Mouse (Mus musculus) intestine, embryonic 14.5 days (tissue): ENCODE measurements around the gene Arsg. TPM values are rescaled to one million over a fixed set of nuclear protein-coding genes. Genes with fewer than 3 reads are reported as not detected.

Experiments
- ATAC-seq: fragments of 200-750 bp; cut with Nextera tagmentation; replicated peaks from 2 replicates; pipeline ENCODE4 v1.8.0; 2017; ENCODE audit warnings: low read depth, moderate number of reproducible peaks, moderate TSS enrichment, moderate library complexity; ENCODE audit not compliant: low FRiP score, low TSS enrichment
- DNase-seq: peaks from one replicate; pipeline ENCODE4 v3.0.0-alpha.2; 2018; ENCODE audit warnings: low spot score
- H3K27ac ChIP-seq: fragments of 300-500 bp; sonication (generic); 2 replicates; pipeline ENCODE4 v1.5.1; 2014; ENCODE audit warnings: low read depth, mild to moderate bottlenecking, control low read depth
- H3K27me3 ChIP-seq: fragments of 300-500 bp; sonication (generic); replicated peaks from 2 replicates; pipeline ENCODE4 v1.6.1; 2014; ENCODE audit warnings: low read length, control low read depth; ENCODE audit not compliant: control insufficient read depth, insufficient read depth
- H3K36me3 ChIP-seq: fragments of 300-500 bp; sonication (generic); 2 replicates; pipeline ENCODE4 v1.6.1; 2014; ENCODE audit warnings: low read length, control low read depth; ENCODE audit not compliant: control insufficient read depth, insufficient read depth
- H3K4me1 ChIP-seq: fragments of 300-500 bp; sonication (generic); replicated peaks from 2 replicates; pipeline ENCODE4 v1.6.1; 2014; ENCODE audit warnings: low read length, control low read depth, mixed read lengths; ENCODE audit not compliant: control insufficient read depth, insufficient read depth
- H3K4me2 ChIP-seq: fragments of 300-500 bp; sonication (generic); 2 replicates; pipeline ENCODE4 v1.6.1; 2014; ENCODE audit warnings: low read length
- H3K4me3 ChIP-seq: fragments of 300-500 bp; sonication (generic); 2 replicates; pipeline ENCODE4 v1.5.1; 2014; ENCODE audit warnings: low read depth, low read length, control low read depth, mixed read lengths
- H3K9ac ChIP-seq: fragments of 300-500 bp; sonication (generic); 2 replicates; pipeline ENCODE4 v1.6.1; 2014; ENCODE audit warnings: mild to moderate bottlenecking, low read length
- H3K9me3 ChIP-seq: fragments of 300-500 bp; sonication (generic); 2 replicates; pipeline ENCODE4 v1.6.1; 2016; ENCODE audit warnings: low read length, control low read depth; ENCODE audit not compliant: control insufficient read depth
- WGBS: fragments of 180-500 bp; shearing (Covaris S2); extraction: QIAGEN DNeasy Blood & Tissue Kit; methylation state at CpG from one replicate; pipeline ENCODE4 v1.1.7; 2014; 5-methylcytosine and 5-hydroxymethylcytosine counted together
- polyA plus RNA-seq: library from polyadenylated mRNA; unstranded; fragments of >200 nt; fragmentation: Nextera tagmentation; extraction: Ambion mirVana; gene quantifications from 2 replicates; pipeline ENCODE4 v1.2.1, GENCODE M21; 2014

The Arsg gene
- polyA plus RNA-seq, 1 experiment from 2014 or later = 2.8 TPM

DNA sequence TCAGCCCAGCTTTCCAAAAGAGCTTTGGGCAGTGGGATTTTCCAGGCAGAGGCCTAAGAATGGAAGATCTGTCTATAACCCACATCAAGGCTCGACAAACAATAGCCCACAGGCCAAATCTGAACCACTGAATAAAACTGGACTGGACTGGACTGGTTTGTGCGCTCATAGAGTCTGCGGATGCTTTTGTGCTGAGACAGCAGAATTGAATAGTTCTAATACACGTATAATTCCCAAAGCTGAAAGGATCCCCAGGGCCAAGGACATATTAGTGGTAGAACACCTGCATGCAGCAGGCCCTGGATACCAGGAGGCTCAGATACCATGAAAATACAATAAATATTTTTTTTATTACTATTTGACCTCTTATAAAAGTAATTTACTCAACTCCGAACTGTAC is 16.9 kb upstream of the Arsg start:
- H3K4me3 ChIP-seq = no peak overlapping the region
- H3K9me3 ChIP-seq = no peaks in the 10 kb centered on the region
- no peak for ATAC-seq
- H3K36me3 ChIP-seq = peaks cover 9% of the 10 kb centered on the region; the same call in 1 of the 2 replicates
- no peak for DNase-seq
- no peaks in the 10 kb centered on the region for H3K27me3 ChIP-seq
- no peaks in the 10 kb centered on the region for H3K4me1 ChIP-seq
- WGBS = 89% methylated on average over 5 of the region's 5 CpGs
- no peak overlapping the region for H3K4me2 ChIP-seq
- no peak overlapping the region for H3K9ac ChIP-seq
- H3K27ac ChIP-seq = no peak overlapping the region

DNA sequence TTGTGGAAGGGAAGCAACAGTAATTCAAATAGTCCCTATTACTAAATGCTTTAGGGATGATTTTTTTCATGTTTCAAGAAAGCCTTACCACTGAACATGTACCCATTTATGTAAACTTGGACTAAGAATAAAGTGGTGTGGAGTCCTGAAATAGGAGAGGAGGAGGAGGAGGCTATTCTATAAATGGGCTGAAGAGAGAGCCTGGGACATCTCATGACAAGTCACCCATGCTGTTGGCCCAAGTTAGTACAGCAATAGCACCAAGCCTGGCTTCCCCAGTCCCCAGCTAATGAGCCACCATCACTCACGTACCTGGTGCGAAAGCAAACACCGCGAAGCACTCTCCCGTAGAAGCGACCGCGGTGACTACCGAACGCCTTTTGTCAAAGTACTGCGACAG is 15.0 kb upstream of the Arsg start:
- Histone ChIP-seq H3K4me2 (no peak overlapping the region), H3K9me3 (no peaks in the 10 kb centered on the region), H3K36me3 (peaks cover under 1% of the 10 kb centered on the region; the same call in 1 of the 2 replicates), H3K27ac (no peak overlapping the region), H3K27me3 (no peaks in the 10 kb centered on the region), H3K4me3 (no peak overlapping the region), H3K4me1 (no peaks in the 10 kb centered on the region), H3K9ac (no peak overlapping the region)
- DNase-seq (no peak), ATAC-seq (no peak)
- 92% methylated on average over 11 of the region's 11 CpGs for WGBS

DNA sequence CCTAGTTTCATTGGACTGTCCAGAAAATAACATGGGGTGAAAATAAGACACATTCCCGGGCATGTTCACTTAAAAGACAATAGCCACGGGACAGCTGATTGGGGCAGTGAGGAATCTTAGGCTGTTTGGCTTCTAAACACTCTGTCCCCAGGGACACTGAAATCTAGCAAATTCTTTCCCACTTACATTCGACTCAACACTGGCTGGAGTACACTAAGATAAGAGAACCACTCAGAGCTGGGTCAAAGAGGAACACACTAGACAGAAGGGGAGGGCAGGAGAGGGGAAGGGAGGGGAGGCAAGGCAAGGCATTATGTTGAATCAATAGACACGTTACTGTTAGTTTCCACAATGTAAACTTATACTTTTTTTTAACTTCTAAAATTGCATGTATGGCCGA is 12.6 kb upstream of the Arsg start:
- DNase-seq (no peak), ATAC-seq (no peak)
- no peaks in the 10 kb centered on the region for H3K27me3 ChIP-seq
- H3K4me3 ChIP-seq = no peak overlapping the region
- 68% methylated on average over 5 of the region's 5 CpGs for WGBS
- no peak overlapping the region for H3K4me2 ChIP-seq
- H3K4me1 ChIP-seq = no peaks in the 10 kb centered on the region
- H3K36me3 ChIP-seq = no peaks in the 10 kb centered on the region
- no peaks in the 10 kb centered on the region for H3K9me3 ChIP-seq
- no peak overlapping the region for H3K27ac ChIP-seq
- no peak overlapping the region for H3K9ac ChIP-seq

DNA sequence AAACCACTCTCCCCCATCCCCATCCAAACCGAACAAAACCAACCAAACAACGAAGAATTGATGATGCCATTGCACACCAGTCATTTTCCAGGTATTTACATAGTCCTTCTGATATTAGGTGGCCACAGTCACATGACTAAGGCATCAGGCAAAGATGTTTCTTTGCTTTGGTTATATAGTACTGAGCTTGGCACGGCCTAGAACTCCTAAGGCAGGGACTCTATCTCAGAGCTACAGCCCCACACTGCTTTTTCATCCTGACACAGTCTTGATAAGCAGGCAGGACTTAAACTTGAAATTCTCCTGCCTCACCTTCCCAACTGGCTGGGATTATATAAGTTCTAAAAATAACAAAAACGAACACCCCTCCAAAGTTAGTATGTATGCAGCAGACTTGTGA is 8.1 kb upstream of the Arsg start:
- H3K27ac ChIP-seq = no peak overlapping the region
- no peak for ATAC-seq
- no peak overlapping the region for H3K4me3 ChIP-seq
- H3K36me3 ChIP-seq = no peaks in the 10 kb centered on the region
- H3K9ac ChIP-seq = no peak overlapping the region
- H3K27me3 ChIP-seq = no peaks in the 10 kb centered on the region
- WGBS = 90% methylated on average over 4 of the region's 4 CpGs
- no peak for DNase-seq
- no peak overlapping the region for H3K4me2 ChIP-seq
- no peaks in the 10 kb centered on the region for H3K4me1 ChIP-seq
- no peaks in the 10 kb centered on the region for H3K9me3 ChIP-seq

- no peak overlapping the region for H3K9ac ChIP-seq
- 61% methylated on average over 8 of the region's 8 CpGs for WGBS
- no peaks in the 10 kb centered on the region for H3K9me3 ChIP-seq
- no peak overlapping the region for H3K4me2 ChIP-seq
- no peak overlapping the region for H3K27ac ChIP-seq
- H3K4me1 ChIP-seq = no peaks in the 10 kb centered on the region; the same call in 1 of the 2 replicates
- peaks cover 9% of the 10 kb centered on the region; the same call in 1 of the 2 replicates for H3K27me3 ChIP-seq
- no peak overlapping the region for H3K4me3 ChIP-seq
- H3K36me3 ChIP-seq = no peaks in the 10 kb centered on the region
- DNase-seq (no peak), ATAC-seq (no peak)
Measured at GRCm38 (mm10) chr11:109466987-109467386, 6.2 kb upstream of the Arsg start.

DNA sequence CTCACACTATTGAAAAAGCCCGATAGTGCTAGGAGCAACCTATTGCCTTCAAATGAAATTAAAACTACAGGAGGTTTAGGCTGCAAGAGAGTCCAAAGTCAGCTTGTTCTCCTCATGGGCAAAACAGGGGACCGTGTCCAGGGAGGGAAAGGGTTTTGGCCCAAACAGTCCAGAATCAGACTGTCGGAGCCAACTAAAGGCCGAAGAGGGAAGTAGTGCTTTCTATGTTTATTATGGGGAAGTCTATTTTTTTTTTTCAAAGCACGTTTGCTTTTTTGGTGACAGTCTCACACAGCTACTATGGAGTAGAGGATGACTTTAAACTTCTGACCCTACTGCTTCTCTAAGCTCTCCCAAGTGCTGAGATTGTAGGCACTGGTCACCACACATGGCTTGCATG is 5.0 kb upstream of the Arsg start:
- no peak for DNase-seq
- 77% methylated on average over 5 of the region's 5 CpGs for WGBS

DNA sequence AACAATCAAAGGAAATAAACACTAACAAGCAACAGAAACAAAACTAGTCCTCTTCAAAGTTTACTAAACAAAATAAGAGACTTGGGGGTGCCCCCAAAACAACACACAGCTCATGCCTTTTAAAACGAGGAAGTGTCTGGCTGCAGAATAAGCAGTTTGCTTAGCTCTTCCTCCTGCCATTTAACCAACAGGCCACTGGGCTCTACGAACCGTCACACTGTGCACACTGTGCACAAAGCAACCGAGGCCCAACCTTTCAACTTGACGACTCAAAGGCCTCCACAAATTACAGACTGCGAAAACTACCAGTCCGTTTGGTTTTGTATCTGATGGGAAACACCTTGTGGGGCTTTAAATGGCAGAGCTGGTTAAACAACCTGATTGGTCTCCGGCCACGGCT is 3.0 kb upstream of the Arsg start:
- no peak for DNase-seq
- H3K9me3 ChIP-seq = no peaks in the 10 kb centered on the region
- no peaks in the 10 kb centered on the region for H3K36me3 ChIP-seq
- 65% methylated on average over 9 of the region's 9 CpGs for WGBS
- H3K4me2 ChIP-seq = no peak overlapping the region
- H3K27ac ChIP-seq = no peak overlapping the region
- H3K9ac ChIP-seq = no peak overlapping the region
- H3K4me1 ChIP-seq = no peaks in the 10 kb centered on the region; the same call in 1 of the 2 replicates
- H3K27me3 ChIP-seq = peaks cover 10% of the 10 kb centered on the region; the same call in 1 of the 2 replicates
- ATAC-seq = no peak
- H3K4me3 ChIP-seq = no peak overlapping the region

More for the DNA sequence above, 5.0 kb upstream of the Arsg start:
- no peaks in the 10 kb centered on the region for H3K36me3 ChIP-seq
- ATAC-seq = no peak
- no peak overlapping the region for H3K4me3 ChIP-seq
- no peak overlapping the region for H3K27ac ChIP-seq
- peaks cover 10% of the 10 kb centered on the region; the same call in 1 of the 2 replicates for H3K27me3 ChIP-seq
- H3K9me3 ChIP-seq = no peaks in the 10 kb centered on the region
- no peaks in the 10 kb centered on the region; the same call in 1 of the 2 replicates for H3K4me1 ChIP-seq
- no peak overlapping the region for H3K9ac ChIP-seq
- no peak overlapping the region for H3K4me2 ChIP-seq

- Histone ChIP-seq H3K27me3 (peaks cover 10% of the 10 kb centered on the region; the same call in 1 of the 2 replicates), H3K4me3 (peak overlapping the region; percentile 57; the same call in 1 of the 2 replicates), H3K9me3 (no peaks in the 10 kb centered on the region), H3K36me3 (no peaks in the 10 kb centered on the region), H3K4me2 (peak overlapping the region; percentile 79), H3K9ac (peak overlapping the region; percentile 87; the same call in 1 of the 2 replicates), H3K27ac (no peak overlapping the region), H3K4me1 (no peaks in the 10 kb centered on the region; the same call in 1 of the 2 replicates)
- DNase-seq (no peak), ATAC-seq (no peak)
- WGBS = 34% methylated on average over 15 of the region's 15 CpGs
Measured at GRCm38 (mm10) chr11:109470921-109471861, 2.0 kb upstream of the Arsg start.
